Mouse (Mus musculus): ENCODE measurements at regions not wholly inside any gene's neighbourhood (a gene's known extent, or its start where the extent isn't known, plus 50 kb on each side); places are given as distances from the start of the nearest gene placed in this dataset.

DNA sequence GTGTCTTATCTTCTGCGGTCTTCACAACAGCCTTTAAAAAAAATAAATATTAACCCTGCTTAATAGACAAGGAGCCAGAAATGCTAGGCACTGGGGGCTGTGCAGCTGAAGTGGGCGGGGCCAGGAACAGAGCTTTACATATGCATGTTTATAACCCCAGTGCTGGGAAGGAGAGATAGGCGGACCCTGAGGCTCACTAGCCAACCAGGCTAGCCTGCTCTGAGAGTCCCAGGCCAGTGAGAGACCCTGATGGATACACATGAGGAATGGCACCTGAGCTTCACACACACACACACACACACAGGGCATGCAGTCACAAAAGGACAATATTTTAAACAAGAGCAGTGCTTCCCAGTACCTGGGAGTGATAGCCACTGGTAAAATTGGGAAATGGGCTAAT is 54.1 kb upstream of the Plet1 start:
- no peak for TF ChIP-seq GATA1 (IDR thresholded peaks at IDR 0.05; ENCODE audit: borderline replicate concordance, low read length)
- no peak for TF ChIP-seq FLI1 (IDR thresholded peaks at IDR 0.05; ENCODE audit: low read length)

Data from megakaryocyte, embryonic 14.5 days (primary cell).